Comparison of ENCODE assay signal across 34 mouse cellular contexts in the genomic region with DNA sequence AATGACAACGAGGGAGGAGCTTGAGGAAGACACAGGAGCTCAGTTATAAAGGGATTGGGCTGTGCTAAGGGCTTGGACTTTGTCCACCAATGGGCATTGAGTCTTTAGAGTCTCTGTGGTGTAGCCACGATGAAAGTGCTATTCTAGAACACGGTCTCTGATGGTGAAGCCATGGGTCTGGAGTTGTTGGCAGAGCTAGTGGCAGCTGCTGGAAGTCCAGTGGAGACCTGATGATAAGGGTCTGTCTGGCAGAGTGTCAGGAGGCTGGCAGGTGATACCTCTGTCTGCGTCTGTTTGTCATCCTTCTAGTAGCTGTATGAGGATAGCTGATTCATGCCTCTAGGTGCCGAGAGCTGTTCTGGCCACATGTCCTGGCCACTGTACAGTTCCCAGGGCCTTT. TPM values are rescaled to one million over a fixed set of nuclear protein-coding genes. Genes with fewer than 3 reads are reported as not detected.
DNase-seq lines count a peak whose midpoint lies in the region; ATAC-seq and TF ChIP-seq lines count a peak whose summit lies in the region.
"Had no signal": no experiment of that assay in that cellular context is flagged by ENCODE, and none has a peak within 500 bp of the region (broad histone marks: within the 10 kb centered on the region; RNA-seq: fewer than 3 reads in every experiment).

No protein-coding gene starts in this region.

- H3K4me2 ChIP-seq in forebrain, embryonic 13.5 days: no peak overlapping the region
- no peak overlapping the region for H3K4me2 ChIP-seq in forebrain, embryonic 11.5 days (ENCODE audit: low read depth, low read length, severe bottlenecking)
- H3K4me2 ChIP-seq in forebrain, postnatal 0 days (ENCODE audit: low read depth): no peak overlapping the region
- H3K4me2 ChIP-seq: embryonic facial prominence, embryonic 13.5 days; heart, embryonic 13.5 days; hindbrain, embryonic 14.5 days had no signal

- no peaks in the 10 kb centered on the region for H3K9me3 ChIP-seq in forebrain, embryonic 13.5 days (replicated peaks)
- H3K9me3 ChIP-seq in forebrain, embryonic 11.5 days (ENCODE audit: control insufficient read depth, low read length): no peaks in the 10 kb centered on the region
- H3K9me3 ChIP-seq in forebrain, postnatal 0 days (ENCODE audit: low read length): no peaks in the 10 kb centered on the region
- H3K9me3 ChIP-seq in forebrain, embryonic 10.5 days: no peaks in the 10 kb centered on the region
- H3K9me3 ChIP-seq: embryonic facial prominence, embryonic 10.5 days; embryonic facial prominence, embryonic 13.5 days; heart, embryonic 13.5 days had no signal

- WGBS in forebrain, embryonic 13.5 days: 87% methylated on average over 5 of the region's 5 CpGs
- 80% methylated on average over 5 of the region's 5 CpGs for WGBS in forebrain, embryonic 11.5 days
- 77% methylated on average over 5 of the region's 5 CpGs for WGBS in forebrain, postnatal 0 days
- 80% methylated on average over 5 of the region's 5 CpGs for WGBS in forebrain, embryonic 10.5 days

- H3K4me3 ChIP-seq in forebrain, embryonic 13.5 days: no peak overlapping the region
- H3K4me3 ChIP-seq in forebrain, embryonic 11.5 days (ENCODE audit: low read depth, low read length): no peak overlapping the region
- no peak overlapping the region for H3K4me3 ChIP-seq in forebrain, postnatal 0 days (ENCODE audit: low read depth, low read length)
- H3K4me3 ChIP-seq in forebrain, embryonic 10.5 days: no peak overlapping the region
- H3K4me3 ChIP-seq in layer of hippocampus, adult 2 months: no peak overlapping the region
- H3K4me3 ChIP-seq: embryonic facial prominence, embryonic 10.5 days; embryonic facial prominence, embryonic 13.5 days; erythroblast, embryonic 14.5 days; gastrocnemius, adult 2 months; heart, embryonic 13.5 days had no signal

- no peaks in the 10 kb centered on the region for H3K36me3 ChIP-seq in forebrain, embryonic 13.5 days (ENCODE audit: poor library complexity, severe bottlenecking)
- no peaks in the 10 kb centered on the region for H3K36me3 ChIP-seq in forebrain, embryonic 11.5 days (ENCODE audit: control insufficient read depth, insufficient read depth, low read length)
- no peaks in the 10 kb centered on the region for H3K36me3 ChIP-seq in forebrain, postnatal 0 days (ENCODE audit: insufficient read depth)
- no peaks in the 10 kb centered on the region for H3K36me3 ChIP-seq in forebrain, embryonic 10.5 days (replicated peaks)
- H3K36me3 ChIP-seq: embryonic facial prominence, embryonic 10.5 days; embryonic facial prominence, embryonic 13.5 days; heart, embryonic 13.5 days had no signal

- 0 out of 2 replicates have a peak, but pooled peaks have one; percentile 4 for ATAC-seq in forebrain, embryonic 13.5 days
- ATAC-seq in forebrain, embryonic 11.5 days (replicated peaks; ENCODE audit: low FRiP score): no peak
- no peak for ATAC-seq in forebrain, postnatal 0 days
- ATAC-seq in megakaryocyte-erythroid progenitor cell, adult 5-6 weeks (replicated peaks; ENCODE audit: low FRiP score, low TSS enrichment, poor library complexity, severe bottlenecking): peak; percentile 77
- ATAC-seq: hindbrain, postnatal 0 days; inflammation-experienced regulatory T-cells, adult 6 months; intestine, embryonic 16.5 days; Patski had no signal

- peaks cover 7% of the 10 kb centered on the region; the same call in 1 of the 2 replicates for H3K4me1 ChIP-seq in forebrain, embryonic 13.5 days
- no peaks in the 10 kb centered on the region for H3K4me1 ChIP-seq in forebrain, embryonic 11.5 days (replicated peaks; ENCODE audit: control insufficient read depth, insufficient read depth, low read length)
- H3K4me1 ChIP-seq in forebrain, postnatal 0 days (ENCODE audit: insufficient read depth): peaks cover 9% of the 10 kb centered on the region; the same call in 1 of the 2 replicates
- H3K4me1 ChIP-seq in forebrain, embryonic 10.5 days: 0 out of 2 replicates have a peak, but pooled peaks cover 4% of the 10 kb centered on the region
- H3K4me1 ChIP-seq: embryonic facial prominence, embryonic 10.5 days; embryonic facial prominence, embryonic 13.5 days; heart, embryonic 13.5 days had no signal

- H3K27ac ChIP-seq in forebrain, embryonic 13.5 days: no peak overlapping the region
- no peak overlapping the region for H3K27ac ChIP-seq in forebrain, embryonic 11.5 days (ENCODE audit: low read depth, low read length)
- peak overlapping the region; percentile 60; the same call in 1 of the 2 replicates for H3K27ac ChIP-seq in forebrain, postnatal 0 days (ENCODE audit: low read depth, low read length)
- H3K27ac ChIP-seq in forebrain, embryonic 10.5 days: no peak overlapping the region
- H3K27ac ChIP-seq in layer of hippocampus, adult 2 months: peak overlapping the region; percentile 83
- H3K27ac ChIP-seq: embryonic facial prominence, embryonic 10.5 days; embryonic facial prominence, embryonic 13.5 days; gastrocnemius, adult 2 months; heart, embryonic 13.5 days; hindbrain, embryonic 14.5 days; hindbrain, postnatal 0 days had no signal

- no peak for DNase-seq in forebrain, embryonic 11.5 days (ENCODE audit: low spot score)
- DNase-seq in forebrain, postnatal 0 days: no peak
- DNase-seq in forebrain, embryonic 10.5 days (ENCODE audit: extremely low spot score, low spot score): no peak
- no peak for DNase-seq in layer of hippocampus, adult 2 months (ENCODE audit: low spot score in 2 of 2)
- no peak for DNase-seq in layer of hippocampus, postnatal 14 days (ENCODE audit: low spot score in 2 of 2)
- no peak for DNase-seq in kidney, postnatal 10 days
- DNase-seq: adrenal gland, postnatal 10 days; cerebellum, adult 11 months; cerebellum, adult 2 months; cerebellum, adult 9-11 months; cerebellum, postnatal 25 days; embryo, embryonic 11 days; gastrocnemius, adult 2 months; gastrocnemius, postnatal 14 days; heart, adult 18-20 months; heart, postnatal 36 days; kidney, adult 18-20 months had no signal

- no peak overlapping the region for H3K9ac ChIP-seq in forebrain, embryonic 13.5 days
- H3K9ac ChIP-seq in forebrain, embryonic 11.5 days (ENCODE audit: low read length): no peak overlapping the region
- no peak overlapping the region for H3K9ac ChIP-seq in forebrain, postnatal 0 days
- H3K9ac ChIP-seq: embryonic facial prominence, embryonic 13.5 days; heart, embryonic 13.5 days; hindbrain, embryonic 14.5 days had no signal

- TF ChIP-seq CTCF in forebrain, postnatal 0 days (IDR thresholded peaks at IDR 0.05; ENCODE audit: low read depth): no peak
- TF ChIP-seq CTCF in layer of hippocampus, adult 2 months (conservative IDR thresholded peaks at IDR 0.05): no peak

- no peaks in the 10 kb centered on the region for H3K27me3 ChIP-seq in forebrain, embryonic 13.5 days
- H3K27me3 ChIP-seq in forebrain, embryonic 11.5 days (ENCODE audit: control insufficient read depth, insufficient read depth, low read length): no peaks in the 10 kb centered on the region
- no peaks in the 10 kb centered on the region for H3K27me3 ChIP-seq in forebrain, postnatal 0 days (ENCODE audit: insufficient read depth, low read length)
- H3K27me3 ChIP-seq in forebrain, embryonic 10.5 days (ENCODE audit: poor library complexity, severe bottlenecking): no peaks in the 10 kb centered on the region
- H3K27me3 ChIP-seq: embryonic facial prominence, embryonic 13.5 days; heart, embryonic 13.5 days had no signal

RNA-seq across cellular contexts. Expression of a gene that starts 24.7 kb away (rescaled TPM):
- polyA plus RNA-seq in forebrain, embryonic 13.5 days (2015; fragmentation: Nextera tagmentation; extraction: Ambion mirVana): not detected in 2 replicates
- not detected in 2 replicates for polyA plus RNA-seq in forebrain, embryonic 11.5 days (2014; fragmentation: Nextera tagmentation; extraction: Ambion mirVana)
- not detected in 2 replicates for total RNA-seq in forebrain, postnatal 0 days (2014; rRNA removed)
- polyA plus RNA-seq in forebrain, postnatal 0 days (2015; fragmentation: Nextera tagmentation; extraction: Ambion mirVana): not detected in 2 replicates
- not detected in 2 replicates for polyA plus RNA-seq in forebrain, embryonic 10.5 days (2016; fragmentation: Nextera tagmentation; extraction: Ambion mirVana)
- total RNA-seq in layer of hippocampus, adult 2 months (2021): not detected
- total RNA-seq in layer of hippocampus, postnatal 14 days (2021): not detected
- not detected in 2 replicates for total RNA-seq in megakaryocyte-erythroid progenitor cell, adult 5-6 weeks (2014; fragmentation: Nextera tagmentation)
- not detected in 2 replicates for total RNA-seq in megakaryocyte-erythroid progenitor cell, adult 5-6 weeks (2017)
- total RNA-seq: adrenal gland, adult 18-20 months; ES-E14; gastrocnemius, adult 2 months; gastrocnemius, postnatal 14 days; gastrocnemius, postnatal 4 days; heart, adult 18-20 months; heart, postnatal 36 days; hindbrain, postnatal 0 days had no signal
- polyA plus RNA-seq: cerebellum, adult 2 months; cortical plate, adult 2 months; embryonic facial prominence, embryonic 10.5 days; embryonic facial prominence, embryonic 13.5 days; frontal cortex, adult 2 months; heart, embryonic 13.5 days; hindbrain, embryonic 11.5 days; hindbrain, embryonic 14.5 days; hindbrain, postnatal 0 days; intestine, embryonic 16.5 days; Patski had no signal

RNA-seq across cellular contexts. Expression of a gene that starts 25.6 kb away (rescaled TPM):
- 0.70 and 0.97 TPM in 2 replicates for polyA plus RNA-seq in forebrain, embryonic 13.5 days (2015; fragmentation: Nextera tagmentation; extraction: Ambion mirVana)
- 1.0 and 2.3 TPM in 2 replicates for polyA plus RNA-seq in forebrain, embryonic 11.5 days (2014; fragmentation: Nextera tagmentation; extraction: Ambion mirVana)
- total RNA-seq in forebrain, postnatal 0 days (2014; rRNA removed): 0.15 and 0.33 TPM in 2 replicates
- 0.84 and 1.0 TPM in 2 replicates for polyA plus RNA-seq in forebrain, postnatal 0 days (2015; fragmentation: Nextera tagmentation; extraction: Ambion mirVana)
- 1.6 and 1.8 TPM in 2 replicates for polyA plus RNA-seq in forebrain, embryonic 10.5 days (2016; fragmentation: Nextera tagmentation; extraction: Ambion mirVana)
- 1 to 10 TPM in 1 of 2 experiments, under 1 TPM in 1; 0.38 to 1.1 TPM for total RNA-seq in layer of hippocampus, adult 2 months (2021)
- 1 to 10 TPM in 1 of 2 experiments, under 1 TPM in 1; 0.69 to 1.0 TPM for total RNA-seq in layer of hippocampus, postnatal 14 days (2021)
- total RNA-seq in megakaryocyte-erythroid progenitor cell, adult 5-6 weeks (2014; fragmentation: Nextera tagmentation): 0.55 TPM in 1 of 2 replicates, not detected in the other
- 0.65 TPM in 1 of 2 replicates, not detected in the other for total RNA-seq in megakaryocyte-erythroid progenitor cell, adult 5-6 weeks (2017)
- polyA plus RNA-seq: erythroblast, embryonic 14.5 days had no signal

Comparison
In these comparisons a context has a peak if more than half of its experiments do, and no peak if none do; other contexts are left out.
1. ATAC-seq: peak in forebrain, embryonic 13.5 days (single experiment) and megakaryocyte-erythroid progenitor cell, adult 5-6 weeks (single experiment); none in forebrain, embryonic 11.5 days (single experiment) and forebrain, postnatal 0 days (single experiment).
2. H3K27ac ChIP-seq: peak in forebrain, postnatal 0 days (single experiment) and layer of hippocampus, adult 2 months (single experiment); none in forebrain, embryonic 13.5 days (single experiment), forebrain, embryonic 11.5 days (single experiment) and forebrain, embryonic 10.5 days (single experiment).